Comparison of ENCODE assay signal across 10 mouse cellular contexts in genomic region chr16:45608481-45608954, GRCm38 (mm10). TPM values are rescaled to one million over a fixed set of nuclear protein-coding genes. Genes with fewer than 3 reads are reported as not detected.
DNase-seq lines count a peak whose midpoint lies in the region; ATAC-seq and TF ChIP-seq lines count a peak whose summit lies in the region.
"Had no signal": no experiment of that assay in that cellular context is flagged by ENCODE, and none has a peak within 500 bp of the region (broad histone marks: within the 10 kb centered on the region; RNA-seq: fewer than 3 reads in every experiment).

No protein-coding gene starts in this region.

- no peak overlapping the region for H3K4me3 ChIP-seq in intestine, embryonic 15.5 days (replicated peaks)
- H3K4me3 ChIP-seq in lung, adult 2 months (replicated peaks; ENCODE audit: extremely low read depth, low read depth, low read length): no peak overlapping the region
- H3K4me3 ChIP-seq: neural tube, embryonic 13.5 days had no signal

- ATAC-seq in CD4-positive, CD25-positive, alpha-beta regulatory T cell, adult 4 months: no peak
- ATAC-seq in intestine, embryonic 15.5 days: peak; percentile 88

- H3K36me3 ChIP-seq in intestine, embryonic 15.5 days: no peaks in the 10 kb centered on the region
- H3K36me3 ChIP-seq: neural tube, embryonic 13.5 days had no signal

- no peak for TF ChIP-seq POLR2A in lung, adult 2 months (IDR thresholded peaks at IDR 0.05; ENCODE audit: borderline replicate concordance, extremely low read depth, low read depth, low read length)

- 0 out of 2 replicates have a peak overlapping the region, but pooled peaks have one; percentile 27 for H3K27ac ChIP-seq in intestine, embryonic 15.5 days
- H3K27ac ChIP-seq: neural tube, embryonic 13.5 days had no signal

- 19% methylated on average over 4 of the region's 4 CpGs for WGBS in intestine, embryonic 15.5 days
- 13% methylated on average over 4 of the region's 4 CpGs for WGBS in lung, adult 2 months

- H3K4me1 ChIP-seq in intestine, embryonic 15.5 days (replicated peaks): peaks cover 5% of the 10 kb centered on the region; the same call in 1 of the 2 replicates
- peaks cover 8% of the 10 kb centered on the region; the same call in 1 of the 2 replicates for H3K4me1 ChIP-seq in lung, adult 2 months (ENCODE audit: control insufficient read depth, insufficient read depth, low read length)
- H3K4me1 ChIP-seq: neural tube, embryonic 13.5 days had no signal

- no peaks in the 10 kb centered on the region for H3K9me3 ChIP-seq in intestine, embryonic 15.5 days
- H3K9me3 ChIP-seq: neural tube, embryonic 13.5 days had no signal

- intact Hi-C loops in left cerebral cortex, postnatal 4 days (cut with DNase I): loop anchor here (5.0 to 10.0 kb wide), 2 partner anchors 194 to 411 kb away; no protein-coding TSS in a partner anchor

- peak; percentile 35; the same call in 1 of the 2 replicates for TF ChIP-seq CTCF in lung, adult 2 months (IDR thresholded peaks at IDR 0.05; ENCODE audit: insufficient read depth, low read length)

- peak; percentile 10 for DNase-seq in CD4-positive, CD25-positive, alpha-beta regulatory T cell, adult 2 months (ENCODE audit: low read depth, low spot score)
- peak; percentile 19 for DNase-seq in left cerebral cortex, adult 11 months (ENCODE audit: low spot score)
- no peak for DNase-seq in left cerebral cortex, postnatal 4 days
- DNase-seq in lung, adult 2 months: peak; percentile 6
- no peak for DNase-seq in B cell, adult 2 months
- DNase-seq in layer of hippocampus, postnatal 36 days: no peak

- H3K27me3 ChIP-seq in intestine, embryonic 15.5 days (replicated peaks): no peaks in the 10 kb centered on the region
- H3K27me3 ChIP-seq: neural tube, embryonic 13.5 days had no signal

- H3K4me2 ChIP-seq in intestine, embryonic 15.5 days (replicated peaks): no peak overlapping the region
- H3K4me2 ChIP-seq: neural tube, embryonic 13.5 days had no signal

- H3K9ac ChIP-seq in intestine, embryonic 15.5 days: no peak overlapping the region
- H3K9ac ChIP-seq: neural tube, embryonic 13.5 days had no signal

RNA-seq across cellular contexts. Expression of gene Gcsam, which starts 1.7 kb away (rescaled TPM):
- polyA plus RNA-seq in CD4-positive, CD25-positive, alpha-beta regulatory T cell, adult 4 months (2017; shearing (Covaris generic)): under 1 TPM in 1 of 2 experiments, not detected in 1; 0.62 TPM
- not detected for total RNA-seq in left cerebral cortex, postnatal 4 days (2021)
- 0.10 and 0.14 TPM in 2 replicates for polyA plus RNA-seq in intestine, embryonic 15.5 days (2015; fragmentation: Nextera tagmentation; extraction: Ambion mirVana)
- 0.30 and 0.41 TPM in 2 replicates for polyA plus RNA-seq in lung, adult 2 months (2012; rRNA removed)
- not detected for total RNA-seq in layer of hippocampus, postnatal 36 days (2021)
- polyA plus RNA-seq: C2C12 had no signal

RNA-seq across cellular contexts. Expression of gene BC016579, which starts 45.4 kb away (rescaled TPM):
- polyA plus RNA-seq in CD4-positive, CD25-positive, alpha-beta regulatory T cell, adult 4 months (2017; shearing (Covaris generic)): under 1 TPM in 1 of 2 experiments, not detected in 1; 0.28 TPM
- total RNA-seq in left cerebral cortex, postnatal 4 days (2021): not detected
- polyA plus RNA-seq in intestine, embryonic 15.5 days (2015; fragmentation: Nextera tagmentation; extraction: Ambion mirVana): 3.9 and 4.2 TPM in 2 replicates
- 0.05 and 0.17 TPM in 2 replicates for polyA plus RNA-seq in lung, adult 2 months (2012; rRNA removed)
- total RNA-seq in layer of hippocampus, postnatal 36 days (2021): under 1 TPM; 0.20 to 0.28 TPM
- polyA plus RNA-seq: C2C12; neural tube, embryonic 13.5 days had no signal

Comparison
In these comparisons a context has a peak if more than half of its experiments do, and no peak if none do; other contexts are left out.
1. DNase-seq: peak in CD4-positive, CD25-positive, alpha-beta regulatory T cell, adult 2 months (single experiment), left cerebral cortex, adult 11 months (single experiment) and lung, adult 2 months (single experiment); none in left cerebral cortex, postnatal 4 days (single experiment), B cell, adult 2 months (0 of 2) and layer of hippocampus, postnatal 36 days (0 of 2).